Mouse (Mus musculus) CH12.LX (cell line): Measurements from ENCODE around the gene Eif3j1. TPM values are rescaled to one million over a fixed set of nuclear protein-coding genes. Genes with fewer than 3 reads are reported as not detected.
"Not testable (repeated sequence)": the region's sequence is repeated elsewhere in the genome, so short reads cannot be mapped to it uniquely, and the experiment has no call there.

Experiments
- DNase-seq: peaks from one replicate; pipeline ENCODE4 v3.0.0-alpha.2; 2013; ENCODE audit errors: extremely low read depth
- H3K27ac ChIP-seq: 2 replicates; pipeline ENCODE4 v1.5.1; 2012; ENCODE audit warnings: low read depth, mild to moderate bottlenecking, control low read depth, moderate library complexity; ENCODE audit not compliant: insufficient read depth
- H3K27me3 ChIP-seq: replicated peaks from 2 replicates; pipeline ENCODE3; 2012; ENCODE audit warnings: inconsistent platforms
- H3K36me3 ChIP-seq, 2 experiments: replicated peaks in 1 of 2; 2 replicates each; pipeline versions ENCODE3 to v1.6.1; 2012; ENCODE audit warnings: inconsistent platforms in 1 of 2, low read length in 1 of 2, mild to moderate bottlenecking in 1 of 2, mixed read lengths in 1 of 2, moderate library complexity in 1 of 2; ENCODE audit not compliant: control insufficient read depth in 1 of 2, insufficient read depth in 1 of 2
- H3K4me1 ChIP-seq, 2 experiments: 2 replicates each; pipeline ENCODE4 v1.6.1; 2012; ENCODE audit warnings: inconsistent platforms in 1 of 2, moderate library complexity in 1 of 2; ENCODE audit not compliant: insufficient read depth in 2 of 2, control insufficient read depth in 1 of 2
- H3K4me2 ChIP-seq: 2 replicates; pipeline ENCODE4 v1.6.1; 2012; ENCODE audit warnings: low read depth, mild to moderate bottlenecking, control low read depth; ENCODE audit not compliant: poor library complexity, insufficient read depth, severe bottlenecking
- H3K4me3 ChIP-seq, 3 experiments: fragments of 150-350 bp in 1 of 3; sonication (generic) in 1 of 3; replicated peaks in 1 of 3; 2 replicates each; pipeline versions ENCODE3 to v1.5.1; 2011 to 2012; ENCODE audit warnings: low read depth in 2 of 3, low read length in 2 of 3, mild to moderate bottlenecking in 2 of 3, moderate library complexity in 2 of 3, control low read depth in 1 of 3, improper control_type of control experiment in 1 of 3, inconsistent platforms in 1 of 3, mixed read lengths in 1 of 3; ENCODE audit not compliant: poor library complexity in 1 of 3
- H3K79me2 ChIP-seq: replicated peaks from 2 replicates; pipeline ENCODE4 v1.6.1; 2012; ENCODE audit warnings: mild to moderate bottlenecking, moderate library complexity; ENCODE audit not compliant: control insufficient read depth, poor library complexity, insufficient read depth, severe bottlenecking; ENCODE audit errors: extremely low read depth
- H3K9ac ChIP-seq: 2 replicates; pipeline ENCODE4 v1.6.1; 2012; ENCODE audit warnings: low read depth, mild to moderate bottlenecking, control low read depth, moderate library complexity; ENCODE audit not compliant: insufficient read depth
- H3K9me3 ChIP-seq: replicated peaks from 2 replicates; pipeline ENCODE3; 2012; ENCODE audit warnings: low read length, inconsistent platforms, mixed read lengths
- BHLHE40 ChIP-seq: IDR thresholded peaks from 2 replicates; pipeline ENCODE4 v1.6.1; 2011; ENCODE audit warnings: mild to moderate bottlenecking, low read depth, low read length, improper control_type of control experiment
- CHD1 ChIP-seq: IDR thresholded peaks from 2 replicates; pipeline ENCODE4 v1.6.1; 2012; ENCODE audit warnings: low read depth, low read length, improper control_type of control experiment, inconsistent platforms
- CHD2 ChIP-seq: IDR thresholded peaks from 2 replicates; pipeline ENCODE4 v1.6.1; 2011; ENCODE audit warnings: low read length, improper control_type of control experiment
- CTCF ChIP-seq, 2 experiments: IDR thresholded peaks in 1 of 2; conservative IDR thresholded peaks in 1 of 2; 2 replicates each; pipeline ENCODE4 v1.5.1; 2011 to 2012; ENCODE audit warnings: low read depth in 2 of 2, low read length in 2 of 2, improper control_type of control experiment in 1 of 2, inconsistent platforms in 1 of 2, mild to moderate bottlenecking in 1 of 2, moderate library complexity in 1 of 2
- ELF1 ChIP-seq: IDR thresholded peaks from 2 replicates; pipeline ENCODE4 v1.6.1; 2014; ENCODE audit warnings: low read depth, mild to moderate bottlenecking, inconsistent platforms, low read length, improper control_type of control experiment
- EP300 ChIP-seq: IDR thresholded peaks from 2 replicates; pipeline ENCODE4 v1.6.1; 2011; ENCODE audit warnings: low read length, improper control_type of control experiment
- ETS1 ChIP-seq: conservative IDR thresholded peaks from 2 replicates; pipeline ENCODE4 v1.6.1; 2012; ENCODE audit warnings: low read depth, mild to moderate bottlenecking, inconsistent platforms, low read length, improper control_type of control experiment, moderate library complexity
- GABPA ChIP-seq: IDR thresholded peaks from 2 replicates; pipeline ENCODE4 v1.6.1; 2012; ENCODE audit warnings: low read depth, low read length, improper control_type of control experiment, inconsistent platforms; ENCODE audit not compliant: insufficient replicate concordance
- HCFC1 ChIP-seq: IDR thresholded peaks from 2 replicates; pipeline ENCODE4 v1.6.1; 2012; ENCODE audit warnings: low read depth, mild to moderate bottlenecking, inconsistent platforms, low read length, improper control_type of control experiment
- JUN ChIP-seq: IDR thresholded peaks from 2 replicates; pipeline ENCODE4 v1.6.1; 2011; ENCODE audit warnings: low read depth, mild to moderate bottlenecking, low read length, improper control_type of control experiment, moderate library complexity; ENCODE audit not compliant: insufficient read depth
- KAT2A ChIP-seq: IDR thresholded peaks from 2 replicates; pipeline ENCODE4 v1.6.1; 2012; ENCODE audit warnings: low read length, improper control_type of control experiment, inconsistent platforms; ENCODE audit not compliant: insufficient replicate concordance
- MAFK ChIP-seq: IDR thresholded peaks from 2 replicates; pipeline ENCODE4 v1.6.1; 2011; ENCODE audit warnings: low read length, improper control_type of control experiment; ENCODE audit not compliant: insufficient replicate concordance
- MAX ChIP-seq: IDR thresholded peaks from 2 replicates; pipeline ENCODE4 v1.6.1; 2011; ENCODE audit warnings: low read length, improper control_type of control experiment
- MAZ ChIP-seq: IDR thresholded peaks from 2 replicates; pipeline ENCODE4 v1.6.1; 2012; ENCODE audit warnings: low read depth, mild to moderate bottlenecking, inconsistent platforms, low read length, improper control_type of control experiment, moderate library complexity
- MYC ChIP-seq: IDR thresholded peaks from 2 replicates; pipeline ENCODE4 v1.6.1; 2011; ENCODE audit warnings: low read depth, mild to moderate bottlenecking, improper control_type of control experiment, low read length
- NELFE ChIP-seq: IDR thresholded peaks from 2 replicates; pipeline ENCODE4 v1.6.1; 2011; ENCODE audit warnings: low read depth, low read length, improper control_type of control experiment
- NRF1 ChIP-seq: IDR thresholded peaks from 2 replicates; pipeline ENCODE4 v1.6.1; 2014; ENCODE audit warnings: low read depth, mild to moderate bottlenecking, inconsistent platforms, low read length, improper control_type of control experiment, moderate library complexity
- POLR2A ChIP-seq: IDR thresholded peaks from 2 replicates; pipeline ENCODE4 v1.6.1; 2011; ENCODE audit warnings: low read depth, mild to moderate bottlenecking, improper control_type of control experiment, low read length
- RCOR1 ChIP-seq: conservative IDR thresholded peaks from 2 replicates; pipeline ENCODE4 v1.6.1; 2012; ENCODE audit warnings: low read depth, mild to moderate bottlenecking, inconsistent platforms, low read length, improper control_type of control experiment
- SIN3A ChIP-seq: IDR thresholded peaks from 2 replicates; pipeline ENCODE4 v1.6.1; 2012; ENCODE audit warnings: low read length, improper control_type of control experiment, inconsistent platforms
- SMC3 ChIP-seq: IDR thresholded peaks from 2 replicates; pipeline ENCODE4 v1.6.1; 2011; ENCODE audit warnings: low read depth, low read length, improper control_type of control experiment
- TBP ChIP-seq: conservative IDR thresholded peaks from 2 replicates; pipeline ENCODE4 v1.6.1; 2011; ENCODE audit warnings: low read depth, low read length, improper control_type of control experiment
- TCF12 ChIP-seq: IDR thresholded peaks from 2 replicates; pipeline ENCODE4 v1.6.1; 2014; ENCODE audit warnings: low read depth, mild to moderate bottlenecking, inconsistent platforms, low read length, improper control_type of control experiment
- UBTF ChIP-seq: IDR thresholded peaks from 2 replicates; pipeline ENCODE4 v1.6.1; 2012; ENCODE audit warnings: low read depth, mild to moderate bottlenecking, inconsistent platforms, low read length, improper control_type of control experiment, moderate library complexity
- USF2 ChIP-seq: conservative IDR thresholded peaks from 2 replicates; pipeline ENCODE4 v1.6.1; 2011; ENCODE audit warnings: low read depth, low read length, improper control_type of control experiment
- ZC3H11A ChIP-seq: IDR thresholded peaks from 2 replicates; pipeline ENCODE4 v1.6.1; 2012; ENCODE audit warnings: low read depth, mild to moderate bottlenecking, inconsistent platforms, low read length, improper control_type of control experiment
- ZKSCAN1 ChIP-seq: IDR thresholded peaks from 2 replicates; pipeline ENCODE4 v1.6.1; 2012; ENCODE audit warnings: low read depth, inconsistent platforms, low read length, improper control_type of control experiment, borderline replicate concordance
- ZMIZ1 ChIP-seq: IDR thresholded peaks from 2 replicates; pipeline ENCODE4 v1.6.1; 2012; ENCODE audit warnings: low read depth, mild to moderate bottlenecking, inconsistent platforms, low read length, improper control_type of control experiment
- ZNF384 ChIP-seq: IDR thresholded peaks from 2 replicates; pipeline ENCODE4 v1.6.1; 2012; ENCODE audit warnings: low read depth, low read length, improper control_type of control experiment, inconsistent platforms
- dilution Hi-C: fragments of 300-500 bp; cut with MboI; formaldehyde crosslinking; loops from 2 replicates; pipeline ENCODE4 v1.14.3; 2020; ENCODE audit warnings: low sequenced_read_pairs; ENCODE audit not compliant: extremely low pct_unique_long_range_greater_than_20kb, extremely low pct_ligation_motif_present
- in situ Hi-C: fragments of 300-500 bp; cut with MboI; formaldehyde crosslinking; loops from 3 replicates; pipeline ENCODE4 v1.14.3; 2019; ENCODE audit warnings: low sequenced_read_pairs, low pct_ligation_motif_present, low pct_unique_long_range_greater_than_20kb, mixed read lengths
- polyA plus RNA-seq: library from polyadenylated mRNA; unstranded; fragments of >175 nt; gene quantifications from 2 replicates; pipeline ENCODE4 v1.2.1, GENCODE M21; 2012; ENCODE audit warnings: low read depth; ENCODE audit not compliant: insufficient read length
- total RNA-seq, 2 experiments: library from RNA; depleted of rRNA; stranded (reverse); fragments of 300-350 nt in 1 of 2; fragments of >200 nt in 1 of 2; gene quantifications; 2 replicates each; pipeline ENCODE4 v1.2.3; 2012 to 2014

Eif3j1 gene
- total and polyA plus RNA-seq, 3 experiments, result 20.1 to 40.1 (median 27.9) TPM

GRCm38 (mm10) chr2:122027091-122027490 lies 1.3 kb upstream of the Eif3j1 start:
- in situ Hi-C loops, result loop anchor here (10.0 to 25.0 kb wide), 2 partner anchors 152 to 465 kb away; no protein-coding TSS in a partner anchor
- H3K4me1 ChIP-seq, result peaks cover 0 to 19% of the 10 kb centered on the region in 2 experiments; a peak in 2 of 4 replicates
- H3K79me2 ChIP-seq, result peaks cover 32% of the 10 kb centered on the region
- H3K4me2 ChIP-seq, result 0 out of 2 replicates have a peak overlapping the region, but pooled peaks have one; percentile 90
- H3K4me3 ChIP-seq, DNase-seq, H3K9me3 ChIP-seq, H3K27me3 ChIP-seq, H3K27ac ChIP-seq, dilution Hi-C loops: not testable (repeated sequence)
- TF ChIP-seq ZNF384, result peak; percentile 3; the same call in 1 of the 2 replicates
- H3K9ac ChIP-seq, result 0 out of 2 replicates have a peak overlapping the region, but pooled peaks have one; percentile 83
- peaks cover 0 to 11% of the 10 kb centered on the region in 2 experiments for H3K36me3 ChIP-seq

- dilution Hi-C loops, result no loop called here
- no peak for TF ChIP-seq ZMIZ1
- TF ChIP-seq NELFE, result no peak
- no peak for TF ChIP-seq EP300
- peak; percentile 78 for TF ChIP-seq MYC
- peak; percentile 68; the same call in 1 of the 2 replicates for TF ChIP-seq CHD2
- no peak for TF ChIP-seq NRF1
- TF ChIP-seq TCF12, result 0 out of 2 replicates have a peak, but pooled peaks have one; percentile 3
- TF ChIP-seq KAT2A, result no peak
- no peak for TF ChIP-seq POLR2A
- no peak for TF ChIP-seq ZKSCAN1
- no peak for TF ChIP-seq ZNF384
- no peak for TF ChIP-seq SMC3
- TF ChIP-seq USF2, result no peak
- TF ChIP-seq ZC3H11A, result no peak
- no peak for TF ChIP-seq JUN
- no peak; the same call in 1 of the 2 replicates for TF ChIP-seq CHD1
- 0 out of 2 replicates have a peak, but pooled peaks have one; percentile 11 for TF ChIP-seq BHLHE40
- no peak for TF ChIP-seq GABPA
- no peak for TF ChIP-seq ELF1
- TF ChIP-seq HCFC1, result no peak
- no peak for TF ChIP-seq ETS1
- TF ChIP-seq TBP, result no peak
- TF ChIP-seq CTCF (conservative IDR thresholded peaks at IDR 0.05 in 1 of 2, IDR thresholded peaks at IDR 0.05 in 1 of 2; ENCODE audit: low read depth in 2 of 2, low read length in 2 of 2), result no peak
- no peak for TF ChIP-seq MAZ
- no peak for TF ChIP-seq MAFK
- TF ChIP-seq MAX, result peak; percentile 77
- TF ChIP-seq SIN3A, result peak; percentile 64; the same call in 1 of the 2 replicates
- no peak for TF ChIP-seq RCOR1
- TF ChIP-seq UBTF, result peak; percentile 65; the same call in 1 of the 2 replicates
Observed at GRCm38 (mm10) chr2:122028756-122029700, 682 bp downstream of the Eif3j1 start.

More at GRCm38 (mm10) chr2:122028756-122029700, 682 bp downstream of the Eif3j1 start:
- Histone ChIP-seq H3K4me1 (peaks cover 0 to 24% of the 10 kb centered on the region in 2 experiments; a peak in 2 of 4 replicates), H3K27ac (peak overlapping the region; percentile 39), H3K9ac (peak overlapping the region; percentile 79), H3K9me3 (no peaks in the 10 kb centered on the region), H3K4me2 (peak overlapping the region; percentile 23; the same call in 1 of the 2 replicates), H3K27me3 (no peaks in the 10 kb centered on the region), H3K36me3 (peaks cover 0 to 26% of the 10 kb centered on the region in 2 experiments), H3K4me3 (peak overlapping the region; percentile 71 to 96 (median 86)), H3K79me2 (peaks cover 51% of the 10 kb centered on the region)
- peak; percentile 58 for DNase-seq
- in situ Hi-C loops, result loop anchor here (10.0 to 25.0 kb wide), 2 partner anchors 154 to 467 kb away; no protein-coding TSS in a partner anchor
